Mouse (Mus musculus) E14TG2a.4 (cell line): Measurements from ENCODE around the gene Amdhd1.

Experiments
- H3K27me3 ChIP-seq: 2 replicates; pipeline ENCODE4 v1.6.1; 2014; ENCODE audit warnings: low read length, control low read depth; ENCODE audit not compliant: insufficient read depth
- H3K36me3 ChIP-seq: 2 replicates; pipeline ENCODE4 v1.6.1; 2014; ENCODE audit warnings: low read length, control low read depth; ENCODE audit not compliant: insufficient read depth
- H3K4me1 ChIP-seq: replicated peaks from 2 replicates; pipeline ENCODE4 v1.6.1; 2014; ENCODE audit warnings: low read depth, low read length, control low read depth
- H3K4me3 ChIP-seq: replicated peaks from 2 replicates; pipeline ENCODE4 v1.5.1; 2014; ENCODE audit warnings: mild to moderate bottlenecking, low read length
- H3K9me3 ChIP-seq: 2 replicates; pipeline ENCODE4 v1.6.1; 2014; ENCODE audit warnings: low read length, control low read depth
- CTCF ChIP-seq: conservative IDR thresholded peaks from 2 replicates; pipeline ENCODE4 v1.5.1; 2014; ENCODE audit warnings: low read length
- NANOG ChIP-seq: IDR thresholded peaks from 2 replicates; pipeline ENCODE4 v1.6.1; 2014; ENCODE audit warnings: borderline replicate concordance, low read length, mixed read lengths
- POU5F1 ChIP-seq: IDR thresholded peaks from 2 replicates; pipeline ENCODE4 v1.6.1; 2014; ENCODE audit warnings: low read length, borderline replicate concordance

The Amdhd1 gene

GRCm38 (mm10) chr10:93539775-93540430 is at the start of gene Amdhd1:
Amdhd1 (minus strand) TSS chr10:93540033.
- TF ChIP-seq CTCF (no peak), POU5F1 (no peak), NANOG (no peak)
- peak within 1 kb of the TSS; percentile 59 for H3K4me3 ChIP-seq
- no peaks in the 10 kb centered on the region for H3K36me3 ChIP-seq
- no peaks in the 10 kb centered on the region for H3K9me3 ChIP-seq
- H3K4me1 ChIP-seq: peaks cover 43% of the 10 kb centered on the region
- peaks cover 37% of the 10 kb centered on the region for H3K27me3 ChIP-seq

GRCm38 (mm10) chr10:93589281-93589848 is 49.5 kb upstream of the Amdhd1 start, which contains the start of gene Snrpf:
Snrpf (minus strand) TSS chr10:93589706.
- TF ChIP-seq NANOG: no peak
- no peak for TF ChIP-seq CTCF
- no peak for TF ChIP-seq POU5F1
- Histone ChIP-seq H3K4me1 (peaks cover 22% of the 10 kb centered on the region), H3K9me3 (no peaks in the 10 kb centered on the region), H3K4me3 (peak within 1 kb of the TSS; percentile 90), H3K27me3 (peaks cover under 1% of the 10 kb centered on the region; the same call in 1 of the 2 replicates), H3K36me3 (peaks cover 35% of the 10 kb centered on the region)

- TF ChIP-seq NANOG: no peak
- no peak for TF ChIP-seq CTCF
- no peak for TF ChIP-seq POU5F1
- Histone ChIP-seq H3K4me1 (peaks cover 20% of the 10 kb centered on the region), H3K9me3 (no peaks in the 10 kb centered on the region), H3K4me3 (peak overlapping the region; percentile 90), H3K36me3 (peaks cover 39% of the 10 kb centered on the region), H3K27me3 (no peaks in the 10 kb centered on the region)
Measured at GRCm38 (mm10) chr10:93588796-93589195, 49.0 kb upstream of the Amdhd1 start.

GRCm38 (mm10) chr10:93577271-93577886 is 37.5 kb upstream of the Amdhd1 start:
- no peaks in the 10 kb centered on the region for H3K27me3 ChIP-seq
- H3K4me1 ChIP-seq: peaks cover 8% of the 10 kb centered on the region
- no peak for TF ChIP-seq POU5F1
- no peak for TF ChIP-seq NANOG
- TF ChIP-seq CTCF: peak; percentile 80
- peaks cover 19% of the 10 kb centered on the region for H3K36me3 ChIP-seq
- no peaks in the 10 kb centered on the region for H3K9me3 ChIP-seq
- H3K4me3 ChIP-seq: no peak overlapping the region

- peaks cover 7% of the 10 kb centered on the region; the same call in 1 of the 2 replicates for H3K36me3 ChIP-seq
- no peak overlapping the region for H3K4me3 ChIP-seq
- H3K27me3 ChIP-seq: no peaks in the 10 kb centered on the region
- H3K9me3 ChIP-seq: no peaks in the 10 kb centered on the region
- TF ChIP-seq NANOG (no peak), POU5F1 (no peak), CTCF (no peak)
- peaks cover 5% of the 10 kb centered on the region for H3K4me1 ChIP-seq
Measured at GRCm38 (mm10) chr10:93575960-93576359, 36.1 kb upstream of the Amdhd1 start.

- TF ChIP-seq NANOG (no peak), POU5F1 (no peak), CTCF (no peak)
- Histone ChIP-seq H3K9me3 (no peaks in the 10 kb centered on the region), H3K36me3 (peaks cover 5% of the 10 kb centered on the region; the same call in 1 of the 2 replicates), H3K4me3 (no peak overlapping the region), H3K4me1 (peaks cover 5% of the 10 kb centered on the region), H3K27me3 (no peaks in the 10 kb centered on the region)
Measured at GRCm38 (mm10) chr10:93574966-93575365, 35.1 kb upstream of the Amdhd1 start.

GRCm38 (mm10) chr10:93572209-93572608 is 32.4 kb upstream of the Amdhd1 start:
- Histone ChIP-seq H3K36me3 (no peaks in the 10 kb centered on the region), H3K9me3 (no peaks in the 10 kb centered on the region), H3K4me1 (peaks cover 2% of the 10 kb centered on the region), H3K4me3 (no peak overlapping the region), H3K27me3 (no peaks in the 10 kb centered on the region)
- TF ChIP-seq CTCF (peak; percentile 30), POU5F1 (no peak), NANOG (no peak)

- H3K4me3 ChIP-seq: no peak overlapping the region
- H3K27me3 ChIP-seq: no peaks in the 10 kb centered on the region
- H3K9me3 ChIP-seq: no peaks in the 10 kb centered on the region
- no peaks in the 10 kb centered on the region for H3K4me1 ChIP-seq
- TF ChIP-seq POU5F1 (no peak), NANOG (no peak), CTCF (no peak)
- no peaks in the 10 kb centered on the region for H3K36me3 ChIP-seq
Measured at GRCm38 (mm10) chr10:93568671-93569070, 28.8 kb upstream of the Amdhd1 start.
